Mouse (Mus musculus) natural killer cell, adult 2 months (primary cell): ENCODE measurements around the gene Hist2h4.
"Not testable (repeated sequence)": the region's sequence is repeated elsewhere in the genome, so short reads cannot be mapped to it uniquely, and the experiment has no call there.

Source experiments
- DNase-seq, 2 experiments: peaks; one replicate each; pipeline ENCODE4 v3.0.0; 2022; ENCODE audit warnings: low spot score in 2 of 2

The Hist2h4 gene

DNA sequence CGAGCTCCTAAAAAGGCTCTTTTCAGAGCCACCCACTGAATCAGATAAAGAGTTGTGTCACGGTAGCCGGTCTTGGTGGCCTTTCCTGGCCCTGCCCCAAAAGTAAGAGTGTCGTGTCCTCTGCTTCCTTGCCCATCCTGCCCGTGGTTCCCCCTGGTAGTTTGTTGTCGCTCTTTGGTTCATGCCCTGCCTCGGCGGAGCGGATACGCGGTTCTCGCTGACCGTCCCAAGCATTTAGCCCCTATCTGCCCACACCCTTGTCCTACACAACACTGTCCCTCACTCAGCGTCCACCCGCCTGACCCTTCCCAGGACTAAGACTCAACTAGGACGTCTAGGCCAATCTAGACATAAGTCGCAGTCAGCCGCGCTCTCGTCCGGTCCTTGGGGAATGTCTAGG is 17.1 kb downstream of the Hist2h4 start:
- not testable (repeated sequence) for DNase-seq

DNA sequence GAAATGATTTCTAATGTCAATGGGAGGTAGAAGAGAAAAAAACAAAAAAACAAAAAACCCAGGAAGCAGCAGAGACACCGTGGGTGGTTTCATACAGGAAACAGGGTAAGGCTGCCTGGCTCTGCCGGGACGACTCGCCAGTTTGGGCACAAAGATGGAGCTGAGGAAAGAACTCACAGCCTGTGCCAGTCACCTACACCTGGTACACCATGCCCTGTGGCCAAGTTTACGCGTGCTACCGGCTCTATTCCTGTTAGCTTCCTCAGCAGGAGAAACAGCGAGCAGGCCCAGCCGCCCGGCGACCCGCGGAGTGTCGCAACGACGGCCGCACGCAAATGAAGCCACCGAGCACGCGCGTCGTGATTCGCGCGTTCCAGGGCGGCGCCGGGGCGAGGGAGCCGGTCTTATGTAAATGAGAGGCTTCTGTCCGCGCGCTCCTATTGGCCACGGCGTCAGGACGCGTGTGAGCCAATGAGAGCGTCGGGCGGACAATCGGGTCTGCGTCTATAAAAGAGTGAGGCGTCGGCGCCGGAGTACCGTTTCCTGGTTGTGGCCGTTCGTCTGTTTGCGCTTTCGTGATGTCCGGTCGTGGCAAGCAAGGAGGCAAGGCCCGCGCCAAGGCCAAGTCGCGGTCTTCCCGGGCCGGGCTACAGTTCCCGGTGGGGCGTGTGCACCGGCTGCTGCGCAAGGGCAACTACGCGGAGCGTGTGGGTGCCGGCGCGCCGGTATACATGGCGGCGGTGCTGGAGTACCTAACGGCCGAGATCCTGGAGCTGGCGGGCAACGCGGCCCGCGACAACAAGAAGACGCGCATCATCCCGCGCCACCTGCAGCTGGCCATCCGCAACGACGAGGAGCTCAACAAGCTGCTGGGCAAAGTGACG is 17.9 kb downstream of the Hist2h4 start, which contains the start of gene Hist2h2aa1:
TSS of gene Hist2h2aa1 (plus strand) at position 495 of the 884 bp plus-strand sequence.
- DNase-seq: peak; percentile 79 to 87

DNA sequence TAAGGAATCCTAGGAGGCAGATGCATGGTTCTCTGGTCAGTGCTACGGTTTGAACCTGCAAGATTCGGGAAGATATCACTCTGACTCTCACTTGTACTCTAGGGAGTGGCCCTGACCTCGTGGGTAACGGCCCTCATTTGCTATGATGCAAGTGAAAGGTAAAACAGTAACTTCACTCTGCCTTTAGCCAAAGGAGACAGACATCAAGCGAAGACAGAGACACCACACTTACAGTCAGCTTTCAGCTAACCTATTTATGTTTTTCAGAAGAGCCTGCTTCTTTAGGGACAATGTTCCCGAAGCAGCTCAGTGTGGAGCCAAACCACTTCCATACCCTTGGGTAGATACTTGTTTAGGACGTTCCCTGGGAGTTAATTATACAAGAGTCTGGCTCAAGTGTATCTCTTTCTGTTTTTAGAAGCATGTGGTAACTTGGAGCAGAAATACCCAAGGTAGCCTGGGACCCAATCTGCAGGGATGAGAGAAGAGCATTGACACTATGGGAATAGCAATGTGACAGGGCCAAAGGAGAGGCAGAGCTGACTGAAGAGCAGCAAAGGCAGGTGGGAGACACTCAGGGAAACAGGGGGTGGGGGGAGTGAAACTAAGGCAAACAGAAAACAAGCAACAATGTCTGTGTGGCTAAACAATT is 19.1 kb downstream of the Hist2h4 start:
- no peak for DNase-seq

DNA sequence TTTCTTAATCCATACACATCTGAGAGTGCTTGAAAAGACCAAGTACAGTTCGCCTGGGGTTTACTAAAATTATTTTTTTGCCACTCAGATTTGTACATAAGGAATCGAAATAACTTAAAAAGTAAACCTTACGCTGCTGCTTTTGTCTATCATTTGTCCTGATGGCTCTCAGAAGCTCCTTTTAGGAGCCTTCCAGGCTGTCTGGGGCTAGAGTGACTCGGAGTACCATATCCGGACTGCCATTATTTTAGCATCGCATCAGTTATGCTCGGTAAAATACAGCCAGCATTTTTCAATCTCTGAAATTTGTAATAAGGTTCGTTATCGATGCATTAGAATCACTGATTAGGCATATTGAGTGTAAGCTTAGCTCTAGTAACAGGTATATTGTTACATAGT is 22.3 kb downstream of the Hist2h4 start:
- DNase-seq: no peak

DNA sequence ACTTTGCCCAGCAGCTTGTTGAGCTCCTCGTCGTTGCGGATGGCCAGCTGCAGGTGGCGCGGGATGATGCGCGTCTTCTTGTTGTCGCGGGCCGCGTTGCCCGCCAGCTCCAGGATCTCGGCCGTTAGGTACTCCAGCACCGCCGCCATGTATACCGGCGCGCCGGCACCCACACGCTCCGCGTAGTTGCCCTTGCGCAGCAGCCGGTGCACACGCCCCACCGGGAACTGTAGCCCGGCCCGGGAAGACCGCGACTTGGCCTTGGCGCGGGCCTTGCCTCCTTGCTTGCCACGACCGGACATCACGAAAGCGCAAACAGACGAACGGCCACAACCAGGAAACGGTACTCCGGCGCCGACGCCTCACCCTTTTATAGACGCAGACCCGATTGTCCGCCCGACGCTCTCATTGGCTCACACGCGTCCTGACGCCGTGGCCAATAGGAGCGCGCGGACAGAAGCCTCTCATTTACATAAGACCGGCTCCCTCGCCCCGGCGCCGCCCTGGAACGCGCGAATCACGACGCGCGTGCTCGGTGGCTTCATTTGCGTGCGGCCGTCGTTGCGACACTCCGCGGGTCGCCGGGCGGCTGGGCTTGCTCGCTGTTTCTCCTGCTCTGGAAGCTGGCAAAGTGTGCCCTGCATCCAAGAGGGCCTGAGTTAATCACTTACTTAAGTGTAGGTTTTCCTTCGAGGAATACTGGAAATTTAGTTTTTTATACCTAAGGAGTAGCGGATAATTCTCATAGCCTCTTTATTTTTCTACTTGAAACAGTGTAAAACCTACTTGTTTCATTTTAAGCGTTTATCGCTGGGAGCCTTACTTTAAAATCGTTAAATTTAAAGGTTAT is 22.9 kb downstream of the Hist2h4 start, which contains the start of gene Hist2h2aa2:
TSS of gene Hist2h2aa2 (minus strand) at position 328 of the 850 bp plus-strand sequence.
- peak; percentile 93 to 94 for DNase-seq

DNA sequence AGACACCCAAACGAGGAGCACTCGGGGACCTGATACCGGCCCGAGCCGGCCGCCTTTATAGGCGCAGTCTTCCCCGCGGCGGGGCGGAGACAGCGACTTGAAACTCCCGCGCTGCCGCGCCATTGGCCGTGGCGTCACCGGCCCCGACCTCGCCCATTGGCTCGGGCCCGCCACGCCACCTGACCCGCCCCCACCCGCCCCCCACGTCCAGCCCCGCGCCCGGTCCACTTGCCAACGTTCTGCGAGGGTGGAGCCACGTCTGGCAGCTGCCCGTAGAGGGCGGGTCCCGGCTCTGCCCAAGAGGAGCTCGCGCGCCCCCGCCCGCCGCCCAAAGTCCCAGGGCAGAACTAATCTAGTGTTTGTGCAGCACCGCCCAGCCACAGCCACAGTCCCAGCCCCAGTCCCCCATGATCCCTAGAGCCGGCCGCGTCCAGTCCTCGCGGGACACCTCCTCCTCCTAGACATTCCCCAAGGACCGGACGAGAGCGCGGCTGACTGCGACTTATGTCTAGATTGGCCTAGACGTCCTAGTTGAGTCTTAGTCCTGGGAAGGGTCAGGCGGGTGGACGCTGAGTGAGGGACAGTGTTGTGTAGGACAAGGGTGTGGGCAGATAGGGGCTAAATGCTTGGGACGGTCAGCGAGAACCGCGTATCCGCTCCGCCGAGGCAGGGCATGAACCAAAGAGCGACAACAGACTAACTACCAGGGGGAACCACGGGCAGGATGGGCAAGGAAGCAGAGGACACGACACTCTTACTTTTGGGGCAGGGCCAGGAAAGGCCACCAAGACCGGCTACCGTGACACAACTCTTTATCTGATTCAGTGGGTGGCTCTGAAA is 23.9 kb downstream of the Hist2h4 start, which contains the start of gene Hist2h3c2:
TSS of gene Hist2h3c2 (minus strand) at position 174 of the 840 bp plus-strand sequence.
- peak; percentile 44 to 56 for DNase-seq

DNA sequence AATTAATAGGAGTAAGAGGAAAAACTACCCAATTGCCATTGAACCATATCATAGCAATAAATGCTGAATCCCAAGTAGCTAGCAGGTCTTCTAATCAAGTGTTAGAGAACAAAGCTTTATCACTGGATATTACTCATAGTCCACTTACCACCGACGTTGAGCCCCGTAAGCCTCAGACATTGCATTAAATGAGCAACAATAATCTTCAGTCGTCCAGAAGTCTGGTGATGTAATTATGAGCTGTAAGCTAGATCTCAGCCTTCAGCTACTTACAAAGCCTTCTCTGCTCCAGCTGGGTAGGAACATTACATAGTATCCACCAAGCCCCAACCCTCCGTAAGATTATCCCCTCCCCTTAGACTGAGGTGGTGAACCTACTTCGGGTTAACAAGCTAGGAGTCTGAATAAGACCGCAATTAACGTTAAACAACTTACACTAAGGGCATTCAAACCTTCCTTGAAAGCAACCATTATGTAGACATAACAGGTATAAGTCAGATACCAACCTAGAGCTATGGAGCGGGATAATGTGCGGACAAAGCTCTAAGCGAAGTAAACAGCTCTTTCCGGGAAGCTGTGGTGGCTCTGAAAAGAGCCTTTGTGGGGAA is 25.1 kb downstream of the Hist2h4 start:
- DNase-seq: no peak

DNA sequence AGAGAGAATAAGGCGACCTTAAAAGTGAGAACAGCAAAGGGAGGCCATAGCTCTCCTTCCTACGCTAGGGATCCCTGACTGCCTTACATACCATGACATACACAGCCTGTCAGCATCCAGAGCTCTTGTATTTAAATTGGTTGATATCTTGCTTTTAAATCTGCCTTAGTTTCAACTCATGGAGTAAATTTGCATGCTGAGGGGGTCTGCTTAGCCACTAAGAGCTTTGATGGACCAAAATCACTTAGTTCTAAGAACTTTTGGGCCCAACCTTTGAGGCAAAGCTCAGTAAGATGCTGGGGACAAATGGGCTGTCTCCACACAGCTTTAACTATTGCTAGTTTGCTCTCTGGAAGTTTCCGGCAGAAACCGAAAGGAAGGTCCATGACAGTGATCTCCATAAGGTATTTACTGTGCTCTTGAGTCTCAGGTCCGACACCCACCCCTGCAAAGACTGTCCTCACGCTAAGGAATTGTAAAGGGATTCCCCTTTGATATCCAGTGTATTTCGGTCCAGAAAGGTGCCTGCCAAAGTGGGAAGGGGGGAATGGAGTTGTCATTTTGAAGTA is 25.7 kb downstream of the Hist2h4 start:
- DNase-seq: no peak

DNA sequence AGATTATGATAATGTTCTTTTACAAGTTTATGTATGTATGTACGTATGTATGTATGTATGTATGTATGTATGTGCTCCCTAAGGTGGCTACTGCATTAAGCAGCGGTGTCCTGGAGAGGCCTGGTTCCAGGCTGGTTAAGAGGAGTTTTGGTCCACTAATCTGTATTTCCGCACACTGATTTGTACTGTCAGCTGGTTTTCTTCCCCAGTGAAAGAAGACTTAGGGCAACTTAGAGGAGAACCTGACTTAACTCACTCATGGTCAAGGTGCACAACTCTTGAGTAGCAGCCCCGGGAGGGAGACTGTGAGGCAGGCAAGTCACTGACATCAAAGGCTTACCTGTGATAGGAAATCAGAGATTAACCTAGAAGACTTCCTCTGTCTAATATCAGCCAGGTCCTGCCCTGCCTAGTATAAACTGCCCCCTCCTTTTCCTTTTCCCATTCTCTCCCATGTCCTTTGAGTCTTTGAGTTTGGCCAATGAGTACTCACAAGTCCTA is 26.2 kb downstream of the Hist2h4 start:
- no peak for DNase-seq

DNA sequence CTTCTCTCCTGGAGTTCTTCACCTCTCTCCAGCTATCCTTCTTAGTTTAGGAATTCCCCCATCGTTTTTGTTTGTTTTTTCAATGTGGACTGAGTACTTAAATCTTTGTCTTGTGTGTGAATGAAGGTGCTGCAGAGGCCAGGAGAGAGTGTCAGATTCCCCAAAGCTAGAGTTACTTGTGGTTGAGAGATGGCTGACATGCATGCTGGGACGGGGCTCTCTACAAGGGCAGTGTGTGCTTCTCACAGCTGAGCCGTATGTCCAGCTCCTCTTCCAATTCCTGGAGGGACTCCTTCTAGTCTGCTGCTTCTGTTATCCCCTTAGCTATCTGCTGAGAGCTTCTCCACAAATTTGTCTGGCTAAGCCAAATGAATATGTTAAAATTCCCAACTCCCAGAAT is 27.3 kb downstream of the Hist2h4 start:
- DNase-seq: no peak

DNA sequence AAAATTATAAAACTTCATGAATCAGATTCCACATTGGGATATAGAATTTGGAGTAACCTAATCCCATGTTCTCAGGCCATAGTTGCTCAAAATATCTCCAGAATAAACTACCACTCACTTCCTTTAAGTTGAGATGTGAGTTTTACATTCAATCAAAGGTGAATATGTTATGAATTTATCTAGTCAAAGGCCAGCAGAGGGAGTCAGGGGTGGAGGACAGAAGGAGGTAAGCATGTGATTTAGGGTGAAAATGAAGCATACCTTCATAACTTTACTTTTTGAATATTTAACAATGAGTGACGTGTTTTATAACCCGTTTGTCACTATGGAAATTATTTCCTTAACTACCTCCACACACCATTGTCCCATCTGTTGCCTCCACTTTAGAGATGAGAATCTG is 28.2 kb downstream of the Hist2h4 start:
- DNase-seq: no peak

DNA sequence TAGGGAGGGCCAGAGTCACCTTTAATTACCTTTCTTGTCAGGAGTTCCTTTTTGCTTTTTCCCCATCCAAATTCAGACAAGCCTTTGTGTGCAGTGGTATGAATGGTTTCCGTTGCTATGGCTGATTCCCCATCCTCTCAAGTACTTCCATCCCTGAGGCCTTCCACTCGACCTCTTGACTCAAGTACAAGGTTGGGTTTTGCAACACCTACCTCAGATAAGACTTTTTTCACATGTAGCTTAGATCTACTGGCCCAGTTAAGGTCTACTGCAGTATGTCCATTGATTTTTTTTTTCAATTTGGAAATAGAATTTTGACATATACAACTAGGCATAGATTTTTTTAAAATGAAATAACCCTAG is 31.4 kb downstream of the Hist2h4 start:
- no peak for DNase-seq

DNA sequence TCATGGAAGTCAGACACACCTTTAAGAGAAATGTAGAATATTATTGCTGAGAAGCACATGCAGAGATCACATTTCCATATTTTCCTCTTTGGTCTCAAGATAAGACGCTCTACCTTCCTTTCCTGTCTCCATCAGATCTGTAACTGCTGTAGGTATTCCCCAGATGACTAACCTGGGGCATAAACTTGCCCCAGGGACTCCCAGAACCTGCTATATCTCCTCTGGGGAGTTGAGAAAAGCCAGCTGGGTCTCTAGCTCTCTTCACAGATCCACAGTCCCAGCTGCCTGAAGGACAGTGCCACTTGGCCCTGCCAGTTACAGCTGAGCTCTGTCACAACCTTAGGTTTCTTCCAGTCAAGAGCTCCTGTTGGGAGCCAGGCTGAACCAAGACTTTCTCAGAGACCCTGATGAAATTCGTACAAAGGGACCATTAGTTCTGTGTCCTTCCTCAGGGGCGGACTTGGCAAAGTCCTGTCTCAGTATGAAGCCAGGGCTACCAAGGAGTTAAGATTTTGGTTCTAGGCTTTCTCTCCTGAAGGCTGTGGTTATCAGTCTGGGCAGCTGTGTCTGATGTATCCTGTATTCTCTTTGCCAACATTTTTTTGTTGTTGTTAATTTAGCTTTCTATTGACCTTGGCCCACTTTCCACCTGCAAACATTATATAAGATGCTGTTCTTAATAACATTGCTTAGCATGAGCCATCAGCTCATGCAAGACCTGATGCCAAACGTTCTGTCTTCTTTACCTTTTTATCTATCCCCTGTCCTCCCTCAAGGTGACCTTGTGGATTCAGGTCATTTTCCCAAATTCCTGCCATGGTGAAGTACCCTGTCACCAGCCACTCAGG is 32.0 kb downstream of the Hist2h4 start:
- DNase-seq: no peak

DNA sequence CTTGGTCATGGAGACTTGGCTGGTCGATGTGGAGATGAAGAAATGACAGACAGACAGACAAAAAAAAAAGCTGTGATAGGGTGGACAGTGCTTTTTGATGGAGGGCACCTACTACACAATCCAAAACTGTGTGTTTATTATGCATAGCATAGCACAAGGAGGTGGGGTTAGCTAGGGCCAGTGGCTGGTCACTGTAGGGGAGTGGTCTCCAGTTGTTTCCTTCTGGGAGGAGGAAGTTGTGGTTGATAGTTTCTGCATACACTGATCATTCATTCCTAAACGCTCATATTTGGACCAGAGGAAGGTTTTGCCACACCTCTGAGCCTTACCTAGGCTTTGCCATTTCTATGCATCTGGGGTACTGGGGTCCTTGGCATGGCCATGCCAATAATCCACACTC is 32.7 kb downstream of the Hist2h4 start:
- DNase-seq: no peak

DNA sequence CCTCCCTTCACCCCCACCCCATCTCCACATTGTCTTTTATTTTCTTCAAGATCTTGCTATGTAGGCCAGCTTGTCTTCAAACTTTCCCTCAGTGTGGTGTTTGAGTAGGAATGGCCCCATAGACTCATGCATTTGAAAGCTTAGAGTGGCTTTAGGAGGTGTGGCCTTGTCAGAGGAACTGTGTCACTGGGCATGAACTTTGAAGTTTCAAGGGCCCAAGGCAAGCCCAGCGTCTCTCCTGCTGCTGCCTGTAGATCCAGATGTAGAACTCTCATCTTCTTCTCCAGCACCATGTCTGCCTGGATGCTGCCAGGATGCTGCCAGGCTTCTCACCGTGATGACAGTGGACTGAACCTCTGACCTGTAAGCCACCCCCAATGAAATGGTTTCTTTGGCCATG is 34.3 kb downstream of the Hist2h4 start:
- DNase-seq: no peak

DNA sequence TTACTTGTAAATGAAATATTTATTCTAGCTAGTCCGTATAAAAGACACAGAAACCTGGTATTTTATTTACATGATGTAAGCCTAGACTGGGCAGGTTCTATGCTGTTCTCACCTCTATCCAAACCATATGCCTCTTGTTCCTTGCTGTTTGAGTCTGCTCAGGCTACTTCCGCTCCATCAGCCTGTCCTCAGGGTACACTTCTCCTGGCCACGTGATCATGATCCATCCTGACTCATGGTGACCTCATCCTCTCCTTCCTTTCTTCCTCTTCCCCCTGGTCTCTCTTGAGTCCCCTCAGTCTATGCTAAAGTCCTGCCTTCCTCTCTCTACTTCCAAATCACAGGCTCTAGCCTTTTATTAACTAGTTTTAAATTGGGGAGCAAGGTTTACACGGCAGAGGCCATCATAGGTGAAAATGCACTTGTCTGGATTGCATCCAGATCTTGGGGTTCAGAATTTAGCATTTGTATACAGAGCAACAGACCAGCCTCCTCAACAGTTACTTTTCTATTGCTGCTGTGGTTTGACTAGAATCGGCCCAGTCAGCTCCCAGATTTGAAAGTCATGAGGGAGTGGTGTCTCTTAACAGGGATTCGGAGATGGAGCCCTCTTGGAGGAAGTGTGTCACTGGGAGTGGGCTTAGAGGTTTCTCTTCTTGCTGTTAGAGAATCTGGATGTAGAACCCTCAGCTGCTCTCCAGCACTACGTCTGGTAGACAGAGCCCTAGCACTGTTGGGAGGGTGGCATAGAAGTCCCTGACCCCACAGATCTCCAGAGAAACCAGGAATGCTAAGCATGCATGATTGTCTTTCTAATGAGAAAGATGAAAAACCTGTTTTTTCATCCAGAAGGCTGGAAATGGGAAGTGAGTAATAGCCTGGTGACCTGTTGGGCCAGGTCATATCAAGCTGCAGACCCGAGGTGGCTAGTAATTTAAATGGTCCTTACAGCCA is 36.1 kb downstream of the Hist2h4 start:
- no peak for DNase-seq

DNA sequence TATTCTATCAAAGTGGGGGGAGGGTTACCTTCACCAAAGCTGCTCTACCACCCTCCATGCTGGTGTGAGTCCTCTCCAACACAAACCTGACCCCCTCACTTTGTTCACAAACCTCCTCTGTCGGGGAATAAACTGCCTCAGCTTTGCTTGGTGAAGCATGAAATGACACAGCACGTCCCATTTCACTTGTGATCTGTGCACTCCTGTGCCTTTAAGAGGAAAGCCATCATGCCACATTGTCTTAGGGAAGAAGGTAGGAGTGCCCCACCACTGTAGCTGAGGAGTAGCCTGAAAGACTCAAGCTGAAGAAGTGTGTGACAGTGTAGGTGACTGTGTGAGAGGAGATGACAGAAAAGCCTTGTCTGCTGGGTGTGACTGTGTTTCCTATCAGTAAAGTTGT is 37.7 kb downstream of the Hist2h4 start:
- no peak for DNase-seq

DNA sequence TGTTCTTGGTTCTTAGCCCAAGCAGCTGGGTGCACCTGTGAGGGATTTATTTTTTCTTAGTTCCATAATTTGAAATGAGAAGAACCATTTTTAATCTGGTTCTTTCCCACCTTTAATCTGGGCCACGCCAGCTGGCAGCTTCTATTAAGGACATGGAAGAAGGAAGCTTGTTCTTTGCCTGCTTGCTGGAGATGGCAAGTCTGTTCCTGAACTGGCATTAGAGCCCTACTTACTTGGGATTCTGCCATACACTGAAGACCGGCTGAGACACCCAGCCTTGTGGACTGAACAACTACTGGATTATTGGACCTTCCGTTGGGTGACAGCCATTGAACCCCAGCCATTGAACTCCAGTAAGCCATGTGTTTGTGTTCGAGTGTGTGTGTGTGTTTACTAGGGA is 40.3 kb downstream of the Hist2h4 start:
- no peak for DNase-seq
